Mouse (Mus musculus): ENCODE data around the gene Colgalt2. TPM values are rescaled to one million over a fixed set of nuclear protein-coding genes. Genes with fewer than 3 reads are reported as not detected.
A peak's percentile ranks its signal among the peaks of the same experiment; 100 is the strongest.
"Not testable (repeated sequence)": the region's sequence is repeated elsewhere in the genome, so short reads cannot be mapped to it uniquely, and the experiment has no call there.

Gene Colgalt2
- polyA plus RNA-seq, 1 experiment from 2014 or later = 2.4 TPM

GRCm38 (mm10) chr1:152427912-152428581, 28.4 kb downstream of the Colgalt2 start:
- H3K27ac ChIP-seq = no peak overlapping the region
- WGBS = 71% methylated on average over 12 of the region's 12 CpGs
- no peaks in the 10 kb centered on the region for H3K27me3 ChIP-seq (ENCODE audit: insufficient read depth, poor library complexity, severe bottlenecking)
- peaks cover 16% of the 10 kb centered on the region for H3K4me1 ChIP-seq
- no peak overlapping the region for H3K4me3 ChIP-seq
- H3K36me3 ChIP-seq = no peaks in the 10 kb centered on the region
- DNase-seq (ENCODE audit: low spot score) = no peak
- no peaks in the 10 kb centered on the region for H3K9me3 ChIP-seq

- Histone ChIP-seq H3K27ac (no peak overlapping the region), H3K4me3 (no peak overlapping the region), H3K36me3 (no peaks in the 10 kb centered on the region), H3K27me3 (ENCODE audit: insufficient read depth, poor library complexity, severe bottlenecking) (no peaks in the 10 kb centered on the region), H3K9me3 (no peaks in the 10 kb centered on the region), H3K4me1 (0 out of 2 replicates have a peak, but pooled peaks cover 6% of the 10 kb centered on the region)
- WGBS = 81% methylated on average over 7 of the region's 7 CpGs
- no peak for DNase-seq (ENCODE audit: low spot score)
Observed at GRCm38 (mm10) chr1:152429805-152430204, 30.2 kb downstream of the Colgalt2 start.

- Histone ChIP-seq H3K9me3 (no peaks in the 10 kb centered on the region), H3K27ac (no peak overlapping the region), H3K4me1 (no peaks in the 10 kb centered on the region), H3K27me3 (ENCODE audit: insufficient read depth, poor library complexity, severe bottlenecking) (no peaks in the 10 kb centered on the region), H3K4me3 (no peak overlapping the region), H3K36me3 (no peaks in the 10 kb centered on the region)
- WGBS = 72% methylated on average over 4 of the region's 4 CpGs
- no peak for DNase-seq (ENCODE audit: low spot score)
Observed at GRCm38 (mm10) chr1:152434166-152434565, 34.5 kb downstream of the Colgalt2 start.

- H3K36me3 ChIP-seq = not testable (repeated sequence)
Observed at GRCm38 (mm10) chr1:152437518-152437917, 37.9 kb downstream of the Colgalt2 start.

GRCm38 (mm10) chr1:152439408-152439807, 39.8 kb downstream of the Colgalt2 start:
- Histone ChIP-seq H3K4me3 (no peak overlapping the region), H3K27ac (no peak overlapping the region), H3K9me3 (no peaks in the 10 kb centered on the region), H3K4me1 (peaks cover 11% of the 10 kb centered on the region; the same call in 1 of the 2 replicates), H3K27me3 (ENCODE audit: insufficient read depth, poor library complexity, severe bottlenecking) (no peaks in the 10 kb centered on the region), H3K36me3 (no peaks in the 10 kb centered on the region)
- WGBS = 66% methylated on average over 4 of the region's 4 CpGs
- no peak for DNase-seq (ENCODE audit: low spot score)

More at GRCm38 (mm10) chr1:152437518-152437917, 37.9 kb downstream of the Colgalt2 start:
- H3K27ac ChIP-seq; H3K27me3 ChIP-seq (ENCODE audit: insufficient read depth, poor library complexity, severe bottlenecking); DNase-seq (ENCODE audit: low spot score); H3K9me3 ChIP-seq; H3K4me3 ChIP-seq: not testable (repeated sequence)
- WGBS = 74% methylated on average over 17 of the region's 17 CpGs
- H3K4me1 ChIP-seq = peaks cover 11% of the 10 kb centered on the region; the same call in 1 of the 2 replicates

GRCm38 (mm10) chr1:152439874-152440273, 40.2 kb downstream of the Colgalt2 start:
- Histone ChIP-seq H3K27me3 (ENCODE audit: insufficient read depth, poor library complexity, severe bottlenecking) (no peaks in the 10 kb centered on the region), H3K4me3 (no peak overlapping the region), H3K36me3 (no peaks in the 10 kb centered on the region), H3K4me1 (peaks cover 11% of the 10 kb centered on the region; the same call in 1 of the 2 replicates), H3K27ac (no peak overlapping the region; the same call in 1 of the 2 replicates), H3K9me3 (no peaks in the 10 kb centered on the region)
- 59% methylated on average over 10 of the region's 10 CpGs for WGBS
- DNase-seq (ENCODE audit: low spot score) = no peak

GRCm38 (mm10) chr1:152444630-152445029, 45.0 kb downstream of the Colgalt2 start:
- 88% methylated on average over 7 of the region's 7 CpGs for WGBS

GRCm38 (mm10) chr1:152445925-152446324, 46.3 kb downstream of the Colgalt2 start:
- 73% methylated on average over 6 of the region's 6 CpGs for WGBS
- Histone ChIP-seq H3K36me3 (no peaks in the 10 kb centered on the region), H3K4me3 (no peak overlapping the region), H3K27ac (no peak overlapping the region), H3K4me1 (peaks cover 4% of the 10 kb centered on the region; the same call in 1 of the 2 replicates), H3K27me3 (ENCODE audit: insufficient read depth, poor library complexity, severe bottlenecking) (no peaks in the 10 kb centered on the region), H3K9me3 (no peaks in the 10 kb centered on the region)
- no peak for DNase-seq (ENCODE audit: low spot score)

More at GRCm38 (mm10) chr1:152444630-152445029, 45.0 kb downstream of the Colgalt2 start:
- no peak overlapping the region for H3K27ac ChIP-seq
- H3K9me3 ChIP-seq = no peaks in the 10 kb centered on the region
- H3K36me3 ChIP-seq = no peaks in the 10 kb centered on the region
- H3K27me3 ChIP-seq (ENCODE audit: insufficient read depth, poor library complexity, severe bottlenecking) = no peaks in the 10 kb centered on the region
- H3K4me1 ChIP-seq = peaks cover 12% of the 10 kb centered on the region; the same call in 1 of the 2 replicates
- H3K4me3 ChIP-seq = no peak overlapping the region
- DNase-seq (ENCODE audit: low spot score) = no peak

GRCm38 (mm10) chr1:152454536-152454935, 54.9 kb downstream of the Colgalt2 start:
- Histone ChIP-seq H3K4me1 (peaks cover 19% of the 10 kb centered on the region), H3K4me3 (no peak overlapping the region), H3K36me3 (no peaks in the 10 kb centered on the region), H3K27me3 (ENCODE audit: insufficient read depth, poor library complexity, severe bottlenecking) (no peaks in the 10 kb centered on the region), H3K9me3 (no peaks in the 10 kb centered on the region), H3K27ac (no peak overlapping the region)
- no peak for DNase-seq (ENCODE audit: low spot score)
- WGBS = 66% methylated on average over 5 of the region's 5 CpGs

GRCm38 (mm10) chr1:152455275-152456243, 55.9 kb downstream of the Colgalt2 start:
- DNase-seq (ENCODE audit: low spot score) = no peak
- no peak overlapping the region for H3K4me3 ChIP-seq
- no peaks in the 10 kb centered on the region for H3K9me3 ChIP-seq
- 80% methylated on average over 10 of the region's 10 CpGs for WGBS
- no peaks in the 10 kb centered on the region for H3K36me3 ChIP-seq
- no peaks in the 10 kb centered on the region for H3K27me3 ChIP-seq (ENCODE audit: insufficient read depth, poor library complexity, severe bottlenecking)
- H3K4me1 ChIP-seq = peaks cover 19% of the 10 kb centered on the region
- no peak overlapping the region for H3K27ac ChIP-seq

GRCm38 (mm10) chr1:152456266-152456665, 56.6 kb downstream of the Colgalt2 start:
- WGBS = 77% methylated on average over 3 of the region's 3 CpGs
- no peak for DNase-seq (ENCODE audit: low spot score)
- Histone ChIP-seq H3K4me1 (peaks cover 26% of the 10 kb centered on the region), H3K36me3 (no peaks in the 10 kb centered on the region), H3K27ac (0 out of 2 replicates have a peak overlapping the region, but pooled peaks have one; percentile 23), H3K4me3 (no peak overlapping the region), H3K9me3 (no peaks in the 10 kb centered on the region), H3K27me3 (ENCODE audit: insufficient read depth, poor library complexity, severe bottlenecking) (no peaks in the 10 kb centered on the region)

- H3K27ac ChIP-seq = peak overlapping the region; percentile 77; the same call in 1 of the 2 replicates
- H3K4me1 ChIP-seq = peaks cover 39% of the 10 kb centered on the region
- H3K9me3 ChIP-seq = no peaks in the 10 kb centered on the region
- H3K4me3 ChIP-seq = no peak overlapping the region
- DNase-seq (ENCODE audit: low spot score) = no peak
- H3K27me3 ChIP-seq (ENCODE audit: insufficient read depth, poor library complexity, severe bottlenecking) = no peaks in the 10 kb centered on the region
- no peaks in the 10 kb centered on the region for H3K36me3 ChIP-seq
- WGBS = 32% methylated on average over 5 of the region's 5 CpGs
Observed at GRCm38 (mm10) chr1:152457596-152457995, 58.0 kb downstream of the Colgalt2 start.

- Histone ChIP-seq H3K27ac (no peak overlapping the region), H3K9me3 (no peaks in the 10 kb centered on the region), H3K27me3 (ENCODE audit: insufficient read depth, poor library complexity, severe bottlenecking) (no peaks in the 10 kb centered on the region), H3K4me3 (no peak overlapping the region), H3K36me3 (no peaks in the 10 kb centered on the region), H3K4me1 (peaks cover 39% of the 10 kb centered on the region)
- WGBS = 88% methylated on average over 7 of the region's 7 CpGs
- DNase-seq (ENCODE audit: low spot score) = no peak
Observed at GRCm38 (mm10) chr1:152458996-152459395, 59.4 kb downstream of the Colgalt2 start.

Data from heart, embryonic 10.5 days (tissue).